Mouse (Mus musculus): ENCODE measurements at regions not wholly inside any gene's neighbourhood (a gene's known extent, or its start where the extent isn't known, plus 50 kb on each side); places are given as distances from the start of the nearest gene placed in this dataset.

DNA sequence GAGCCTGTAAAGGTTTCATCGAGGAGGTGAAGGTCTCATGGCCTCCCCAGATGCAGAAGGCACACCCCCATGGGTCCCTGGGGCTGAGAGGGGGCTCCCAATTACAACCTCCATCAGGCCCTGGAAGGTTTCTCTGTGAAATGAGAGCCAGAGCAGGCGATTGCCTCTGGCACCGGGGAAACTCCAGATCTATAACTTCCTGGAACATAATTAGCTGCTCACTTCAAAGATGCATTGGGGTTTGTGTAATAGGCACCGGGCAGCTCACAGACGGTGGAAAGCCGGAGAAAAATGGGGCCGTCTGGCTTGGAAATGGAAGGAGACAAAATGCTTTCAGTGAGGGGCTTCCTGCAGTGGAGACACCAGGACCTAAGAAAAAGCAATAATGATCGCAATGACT, 151.2 kb upstream of the Mvb12b start:
- DNase-seq: no peak

DNA sequence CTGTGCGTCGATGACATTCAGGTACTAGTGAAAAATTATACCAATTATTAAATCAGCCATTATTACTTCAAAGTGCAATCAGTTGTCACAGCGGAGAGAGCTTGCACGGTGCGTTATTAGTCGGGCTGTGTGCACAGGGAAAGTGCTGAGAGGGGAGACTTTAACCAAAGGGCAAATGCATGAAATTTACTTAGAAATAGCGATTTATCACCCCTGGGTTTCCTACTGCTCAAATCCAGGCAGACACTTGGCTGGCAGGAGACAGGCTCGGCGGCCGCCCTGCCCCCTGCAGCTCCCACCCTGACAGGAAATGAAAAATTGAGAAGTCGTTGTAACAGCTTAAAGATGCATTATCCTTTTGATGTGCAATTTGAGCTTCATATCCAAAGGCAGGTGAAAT, 145.5 kb upstream of the Mvb12b start:
- DNase-seq: no peak

DNA sequence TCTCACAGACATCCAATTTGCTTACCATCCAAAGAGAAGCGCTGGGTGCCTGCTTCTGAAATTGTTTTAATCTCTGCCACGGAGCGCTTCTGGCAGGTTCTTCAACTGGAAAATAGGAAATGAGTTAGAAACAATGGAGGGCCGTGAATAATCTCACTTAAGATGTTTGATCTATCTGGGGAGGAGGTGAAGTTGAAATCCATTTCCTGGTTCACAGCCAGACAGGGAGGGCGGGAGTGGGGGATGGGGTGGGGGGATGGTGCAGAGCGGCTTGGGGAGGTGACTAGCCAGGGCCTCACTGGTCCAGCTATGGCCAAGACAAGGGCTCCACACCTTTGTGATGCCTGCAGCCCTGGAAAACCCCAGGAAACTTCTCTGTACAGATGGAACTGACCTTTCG, 143.7 kb upstream of the Mvb12b start:
- DNase-seq: no peak

DNA sequence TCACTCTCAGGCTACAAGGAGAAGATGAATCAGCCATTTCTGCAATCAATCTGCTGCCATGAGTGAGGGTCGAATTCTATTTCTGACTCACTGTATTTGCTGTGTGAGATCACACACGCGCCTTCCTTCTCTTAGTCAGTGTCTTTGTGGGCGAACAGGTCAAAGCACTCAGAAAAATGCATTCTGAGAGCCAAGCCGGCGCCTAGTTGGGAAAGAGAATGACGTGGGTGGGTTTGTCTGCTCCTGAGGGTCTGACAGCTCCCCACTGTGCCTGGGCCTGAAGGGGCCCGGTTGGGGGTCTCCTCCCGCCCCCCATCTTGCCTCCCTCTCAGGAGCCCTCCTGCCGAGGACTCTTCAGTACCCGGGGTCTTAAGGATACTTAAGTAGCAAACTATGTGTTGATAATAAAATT, 143.3 kb upstream of the Mvb12b start:
- DNase-seq: no peak

DNA sequence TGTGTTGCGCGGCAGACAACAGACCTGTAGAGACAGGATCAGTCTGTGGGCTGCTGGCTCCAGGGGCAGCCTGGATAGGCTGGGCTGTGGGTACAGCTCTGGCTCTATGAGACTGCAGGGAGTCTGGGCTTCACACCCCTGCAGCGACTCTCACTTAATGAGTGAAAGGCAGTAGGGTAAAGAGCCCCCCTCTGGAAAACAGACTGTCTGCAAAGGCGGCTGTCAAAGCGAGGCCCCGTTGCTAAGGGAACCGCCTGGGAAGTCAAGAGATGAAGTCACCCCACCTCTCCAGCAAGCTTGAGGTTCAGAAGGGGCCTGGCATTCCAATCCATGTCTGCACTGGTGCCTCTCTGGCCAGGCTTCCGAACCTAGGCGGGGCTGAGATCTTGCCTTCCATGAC, 139.7 kb upstream of the Mvb12b start:
- peak in 1 of 2 experiments; percentile 29 for DNase-seq

DNA sequence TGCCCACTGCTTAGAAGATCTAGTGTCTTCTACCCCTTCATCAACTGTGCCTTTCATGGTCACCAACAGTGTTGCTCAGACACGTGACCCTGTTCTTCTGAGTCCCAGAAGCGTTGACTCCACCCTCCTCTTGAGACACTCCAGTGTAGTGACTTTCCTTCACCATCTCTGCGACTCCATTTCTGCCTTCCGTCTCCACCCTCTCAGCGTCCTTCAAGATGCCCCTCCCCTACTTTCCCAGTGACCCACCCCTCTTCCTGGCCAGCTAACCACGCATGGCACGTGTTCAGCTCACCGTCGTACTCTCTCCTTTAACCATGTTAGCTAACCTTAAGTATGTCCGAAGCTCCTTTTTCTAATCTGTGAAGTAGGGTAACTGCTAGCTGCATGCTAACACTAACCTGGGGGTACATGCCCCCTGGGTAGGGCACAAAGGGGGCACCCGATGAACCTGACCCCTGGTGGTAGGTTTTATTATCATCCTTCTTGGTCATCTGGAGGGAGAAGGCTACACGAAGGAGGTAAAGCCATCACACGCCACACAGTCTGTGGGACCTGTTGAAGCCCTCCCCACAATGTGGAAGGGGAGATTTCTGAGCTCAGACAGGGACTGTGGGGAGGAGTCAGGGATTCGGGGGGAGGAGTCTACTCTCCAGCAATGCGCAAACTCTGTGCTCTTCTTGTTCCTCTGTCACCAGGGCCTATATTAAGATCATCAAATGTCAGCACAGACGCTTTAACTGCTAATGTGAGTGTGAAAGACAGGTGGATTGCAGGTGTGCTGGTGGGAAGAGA, 139.0 kb upstream of the Mvb12b start:
- DNase-seq: no peak

DNA sequence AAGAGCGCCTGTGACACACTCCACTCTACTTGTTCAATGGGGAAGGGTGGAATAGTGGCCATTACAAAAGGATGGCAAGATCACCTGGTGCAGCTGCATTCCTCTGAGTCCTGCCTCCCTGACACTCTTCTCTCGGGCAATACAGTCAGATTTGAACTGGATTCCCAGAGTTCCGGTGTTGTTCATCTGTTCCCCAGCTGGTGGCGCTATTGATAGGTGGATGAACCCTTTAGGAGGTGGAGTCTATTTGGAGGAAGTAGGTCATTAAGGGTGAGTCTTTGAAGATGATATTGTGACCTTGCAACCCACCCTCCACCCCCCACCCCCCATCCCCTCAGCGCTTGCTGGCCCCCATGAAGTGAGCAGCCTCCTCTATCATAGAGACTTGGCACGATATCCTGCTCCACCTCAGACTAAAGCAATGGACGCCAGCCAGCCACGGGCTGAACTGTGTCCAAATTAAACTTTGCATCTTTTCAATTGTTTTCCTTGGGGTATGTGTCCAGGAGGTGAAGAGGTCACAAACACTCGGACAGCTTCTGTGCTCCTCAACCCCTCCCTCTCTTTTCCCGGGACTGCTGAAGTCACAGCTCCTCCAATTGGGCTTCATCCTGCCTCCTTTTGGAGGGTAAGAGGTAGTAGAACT, 138.1 kb upstream of the Mvb12b start:
- DNase-seq: peak in 1 of 2 experiments; percentile 25

DNA sequence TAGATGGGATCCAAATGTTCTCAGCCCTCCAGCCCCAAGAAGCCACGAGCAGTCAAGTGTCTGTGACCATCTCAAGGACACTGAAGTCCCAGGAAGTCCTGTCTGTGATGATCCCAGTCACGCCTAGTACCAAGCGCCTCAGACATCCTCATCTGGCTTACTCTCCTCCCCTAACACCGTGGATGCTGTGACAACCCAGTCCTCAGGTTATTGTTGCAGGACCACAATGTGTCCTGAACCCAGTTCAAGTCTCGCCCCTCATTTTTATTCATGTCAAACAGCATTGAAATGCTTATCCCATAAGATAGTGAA, 129.4 kb upstream of the Mvb12b start:
- no peak for DNase-seq

DNA sequence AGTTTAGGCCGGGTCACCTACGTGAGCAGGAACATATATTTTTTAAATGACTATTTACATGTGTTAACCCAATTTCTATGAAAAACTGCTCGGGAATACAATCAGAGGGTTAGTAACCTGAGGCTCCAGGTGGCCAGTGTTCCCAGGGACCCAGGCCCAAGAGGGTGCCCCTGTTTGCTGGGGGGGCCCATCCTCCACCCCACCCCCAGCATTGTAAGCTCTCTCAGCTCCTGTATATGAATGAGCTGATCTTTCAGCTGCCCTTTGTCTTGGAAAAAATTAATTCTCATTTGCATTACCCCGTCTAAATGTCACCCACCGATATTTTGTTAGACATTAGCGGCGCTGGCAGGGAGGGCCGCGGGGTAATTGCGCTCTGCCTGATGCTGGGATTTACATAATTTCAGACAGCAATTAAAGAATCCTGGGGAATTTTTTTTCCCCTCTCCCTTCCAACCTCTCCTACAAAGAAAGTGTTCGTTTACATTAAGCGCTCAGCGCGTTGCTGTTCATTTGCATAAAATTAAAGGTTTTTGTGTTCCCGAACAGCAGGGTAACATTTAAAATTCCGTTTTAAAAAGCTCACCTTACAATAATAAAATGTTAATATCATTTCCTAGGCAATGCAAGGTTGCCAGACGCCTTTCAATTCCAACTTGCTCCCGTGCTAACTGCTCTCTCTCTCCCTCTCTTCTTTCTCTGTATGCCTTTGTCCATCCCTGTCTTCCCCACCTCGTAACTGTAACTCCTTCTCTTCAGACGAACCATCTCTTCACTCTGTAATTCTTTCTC, 128.8 kb upstream of the Mvb12b start:
- no peak for DNase-seq

DNA sequence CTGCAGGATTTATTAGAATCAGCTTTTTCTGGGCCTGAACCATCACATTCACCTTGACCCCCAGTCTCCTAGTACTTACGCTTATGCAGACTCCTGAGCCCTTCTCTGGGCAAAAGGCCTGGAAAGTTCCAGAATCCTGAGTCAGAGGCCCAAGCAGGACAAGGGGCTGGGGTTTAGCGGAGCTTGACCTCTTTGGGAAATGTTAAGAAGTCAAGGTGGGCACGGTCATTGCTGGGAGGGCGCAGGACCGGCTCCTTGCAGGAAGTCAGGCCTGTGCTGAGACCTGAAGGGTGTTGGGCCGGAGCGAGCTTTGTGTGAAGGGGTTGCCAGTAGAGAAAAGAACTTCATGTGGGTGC, 127.9 kb upstream of the Mvb12b start:
- no peak for DNase-seq

DNA sequence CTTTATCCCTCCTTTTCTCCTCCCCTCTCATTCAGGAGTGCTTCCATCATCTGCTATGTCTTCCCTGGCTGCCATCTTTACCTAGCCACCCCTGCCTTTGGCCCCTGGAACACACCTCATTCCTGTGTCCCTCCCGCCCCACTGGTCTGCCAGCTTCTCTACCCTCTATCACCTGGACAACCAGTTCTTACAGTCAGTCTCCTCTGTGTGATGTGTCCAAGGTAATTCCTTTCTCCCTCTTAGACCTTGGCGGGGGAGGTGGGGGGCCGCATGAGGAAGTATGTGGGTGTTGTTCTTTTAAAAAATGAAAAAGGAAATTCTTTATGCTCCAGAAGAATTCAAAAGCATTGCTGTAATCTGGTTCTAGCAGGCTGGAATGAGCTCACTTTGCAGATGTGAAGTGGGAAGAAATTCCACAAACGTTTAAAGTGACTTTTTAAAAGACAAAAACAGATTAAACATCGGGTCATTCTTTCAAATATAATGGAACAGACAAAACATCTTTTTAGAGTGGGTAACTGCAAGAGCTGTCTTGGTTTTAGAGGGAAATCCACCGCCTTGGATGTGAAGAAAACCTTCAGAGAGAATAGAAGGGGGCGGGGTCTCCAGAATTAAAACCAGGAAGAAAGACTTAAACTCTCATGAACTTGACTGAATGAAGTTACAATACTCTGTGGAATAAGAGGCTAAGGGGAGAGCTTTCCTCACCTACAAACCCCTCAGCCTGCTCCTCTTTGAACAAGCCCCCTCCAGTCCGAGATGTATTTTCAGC, 127.3 kb upstream of the Mvb12b start:
- DNase-seq: no peak

DNA sequence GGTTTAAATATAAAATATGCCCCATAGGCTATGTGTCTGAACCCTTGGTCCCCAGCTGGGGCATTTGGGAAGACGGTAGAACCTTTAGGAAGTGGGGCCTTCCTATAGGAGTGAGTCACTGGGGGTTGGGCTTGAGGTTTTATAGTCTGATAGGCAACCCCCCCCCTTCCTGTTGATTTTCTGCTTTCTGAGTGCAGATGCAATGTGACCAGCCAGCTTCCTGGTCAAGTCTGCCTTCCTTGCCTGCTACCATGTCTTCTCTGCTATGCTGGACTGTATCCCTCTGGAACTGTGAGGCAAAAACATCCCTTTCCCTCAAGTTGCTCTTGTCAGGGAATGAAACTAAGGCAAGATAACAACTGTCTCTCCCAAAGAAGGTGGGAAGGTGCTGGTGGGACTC, 122.4 kb upstream of the Mvb12b start:
- no peak for DNase-seq

DNA sequence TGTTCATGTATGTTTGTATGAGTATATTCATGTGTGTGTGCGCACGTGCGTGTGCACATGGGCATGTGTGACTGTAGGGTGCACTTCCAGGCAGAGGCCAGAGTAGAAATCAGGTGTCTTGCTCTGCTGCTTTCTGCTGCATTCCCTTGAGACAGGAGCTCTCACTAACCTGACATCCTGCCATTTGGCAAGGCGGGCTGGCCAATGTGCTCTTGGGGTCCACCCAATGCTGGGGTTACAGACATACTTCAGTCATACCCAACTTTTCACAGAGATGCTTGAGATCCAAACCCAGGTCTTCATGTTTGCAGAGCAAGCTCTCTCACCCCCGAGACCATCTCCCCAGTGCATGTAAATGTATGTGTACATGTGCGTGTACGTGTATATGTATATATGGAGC, 120.2 kb upstream of the Mvb12b start:
- no peak for DNase-seq

DNA sequence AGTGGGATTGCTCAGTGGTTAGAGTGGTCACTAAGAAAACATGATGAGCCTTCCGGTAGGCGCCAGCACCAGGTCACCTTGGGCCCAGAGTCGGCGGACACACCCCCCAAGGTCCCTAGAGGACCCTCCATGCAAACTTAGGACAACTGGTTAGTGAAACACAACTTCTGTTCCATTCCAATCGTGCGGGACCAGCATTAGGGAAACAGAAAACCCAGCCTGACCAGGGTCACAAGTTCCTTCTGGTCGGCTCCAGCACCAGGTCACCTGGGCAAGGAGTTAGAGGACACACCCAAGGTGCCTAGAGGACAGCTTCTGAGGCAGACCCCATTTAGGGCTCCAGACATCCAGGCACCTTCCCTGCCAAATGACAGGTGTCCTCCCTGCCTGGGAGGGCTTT, 109.4 kb upstream of the Mvb12b start:
- DNase-seq: no peak

DNA sequence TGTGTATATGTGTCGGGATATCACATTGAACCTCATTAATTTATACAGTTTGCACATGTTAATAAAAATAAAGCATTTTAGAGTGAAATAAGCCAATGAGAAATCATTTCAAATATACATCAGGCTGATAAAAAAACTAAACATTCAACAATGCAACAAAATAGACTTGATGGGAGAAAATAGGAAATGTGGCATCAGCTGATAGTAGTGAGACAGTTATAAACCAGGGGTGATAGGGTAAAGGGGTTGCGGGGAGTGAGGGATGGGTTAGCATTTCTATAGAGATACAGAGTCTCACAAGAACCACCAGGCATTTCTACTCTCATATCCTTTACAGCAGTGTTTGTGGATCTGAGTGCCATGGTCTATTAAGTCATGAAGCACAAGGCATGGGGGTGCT, 108.6 kb upstream of the Mvb12b start:
- DNase-seq: no peak

DNA sequence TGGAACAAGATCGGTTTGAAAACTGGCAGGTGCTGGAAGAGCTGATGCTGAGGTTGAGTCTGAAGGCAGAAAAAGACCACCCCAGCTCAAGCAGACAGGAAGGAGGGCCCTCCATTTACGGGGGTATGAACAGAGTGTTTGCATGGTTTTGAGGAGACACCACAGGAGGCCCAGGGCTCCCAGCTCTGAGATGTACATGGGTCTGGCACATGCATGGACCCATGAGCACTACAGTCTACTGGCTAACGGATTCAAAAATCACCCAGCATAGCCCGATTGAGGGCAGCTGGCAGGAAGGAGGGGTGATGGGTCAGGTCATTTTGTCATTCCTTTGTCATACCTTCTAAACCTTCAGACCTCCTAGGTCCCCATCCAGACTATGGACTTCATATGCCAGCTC, 103.6 kb upstream of the Mvb12b start:
- no peak for DNase-seq

DNA sequence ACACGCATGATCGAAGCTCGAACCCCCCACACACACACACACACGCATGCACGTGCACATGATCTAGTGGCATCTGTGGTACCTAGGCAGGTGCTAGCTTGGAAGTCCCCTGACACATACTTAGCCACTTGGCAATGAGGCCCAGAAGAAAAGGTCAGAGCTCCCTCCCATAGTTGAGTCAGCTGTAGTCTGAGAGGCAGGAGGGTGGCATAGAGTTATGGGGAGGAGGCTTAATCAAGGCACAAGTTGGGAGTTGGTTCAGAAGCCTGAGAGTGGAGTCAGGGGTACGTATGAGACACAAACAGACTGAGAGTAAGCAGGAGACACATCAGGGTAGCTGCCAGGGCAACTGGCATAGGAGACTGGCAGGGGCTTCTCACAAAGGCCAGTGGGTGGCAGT, 103.0 kb upstream of the Mvb12b start:
- no peak for DNase-seq

DNA sequence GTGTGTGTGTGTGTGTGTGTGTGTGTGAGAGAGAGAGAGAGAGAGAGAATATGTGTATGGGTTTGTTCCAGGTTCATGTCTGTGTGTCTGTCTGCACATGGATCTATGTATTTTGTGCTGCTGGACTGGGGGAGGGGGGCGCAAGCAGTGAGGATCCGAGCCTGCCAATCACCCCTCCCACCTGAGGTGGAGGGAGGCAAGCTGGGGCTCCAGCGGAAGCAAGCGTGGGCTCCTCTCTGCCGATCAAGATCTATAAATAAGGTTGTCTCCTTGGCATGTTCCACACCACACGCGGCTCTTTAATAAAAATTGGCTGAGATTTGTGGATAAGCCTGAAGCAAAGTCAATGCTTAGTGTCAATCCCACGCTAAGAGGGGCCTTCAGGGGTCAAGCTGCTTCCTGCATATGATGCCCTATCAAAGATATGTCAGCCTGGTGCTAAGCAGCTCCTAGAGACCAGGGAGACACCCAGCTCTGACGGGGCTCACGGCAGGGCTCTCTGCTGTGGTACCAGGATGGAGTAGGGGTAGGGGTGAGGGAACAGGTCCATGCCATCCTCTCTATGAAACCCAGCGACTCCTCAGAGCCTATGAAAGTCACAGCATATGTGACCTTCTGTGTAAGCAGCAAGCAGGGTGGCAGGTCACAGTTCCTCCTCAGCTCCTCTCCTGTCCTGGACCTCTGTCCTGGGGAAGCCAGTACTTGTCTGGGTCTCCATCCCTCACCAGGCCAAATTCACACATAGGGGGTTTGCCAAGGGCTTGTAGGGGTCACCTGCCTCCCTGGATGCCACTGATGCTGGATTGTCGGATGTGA, 102.0 kb upstream of the Mvb12b start:
- DNase-seq: no peak

DNA sequence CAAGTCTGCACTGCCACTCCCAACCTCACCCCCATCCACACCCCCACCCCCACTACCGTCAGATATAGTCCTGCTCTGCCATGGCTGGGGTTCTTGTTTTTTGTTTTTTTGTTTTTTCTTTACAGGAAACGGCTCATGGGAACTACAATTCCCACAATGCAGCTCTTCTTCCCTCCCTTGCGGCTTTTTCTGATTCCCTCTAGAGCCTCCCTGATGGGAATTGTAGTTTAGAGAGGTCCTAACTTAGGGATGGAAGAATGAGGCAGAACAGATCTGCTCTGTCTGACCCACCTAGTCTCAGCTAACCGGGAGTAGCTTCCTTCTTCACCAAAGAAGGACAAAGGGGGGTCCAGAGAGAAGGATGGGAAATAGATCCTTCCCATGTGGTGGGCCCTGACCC, 98.7 kb upstream of the Mvb12b start:
- no peak for DNase-seq

DNA sequence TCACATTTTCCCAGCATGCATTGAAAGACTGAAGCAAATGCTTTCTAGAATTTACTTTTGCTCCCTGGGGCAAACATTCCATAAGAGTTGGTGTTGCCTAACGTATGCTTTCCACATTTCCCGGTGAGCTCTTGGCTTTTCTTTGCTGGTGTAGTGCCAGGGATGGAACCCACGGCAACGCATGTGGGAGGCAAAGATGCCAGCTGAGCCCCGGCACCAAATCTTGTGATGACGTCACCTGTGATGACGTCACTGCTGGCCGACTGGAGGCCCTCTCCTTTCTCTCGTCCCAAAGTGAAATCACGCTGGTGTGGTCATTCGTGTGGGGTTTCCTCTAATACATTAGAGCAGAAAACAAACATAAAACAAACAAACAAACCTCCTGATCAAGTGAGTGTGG, 97.6 kb upstream of the Mvb12b start:
- DNase-seq: no peak

DNA sequence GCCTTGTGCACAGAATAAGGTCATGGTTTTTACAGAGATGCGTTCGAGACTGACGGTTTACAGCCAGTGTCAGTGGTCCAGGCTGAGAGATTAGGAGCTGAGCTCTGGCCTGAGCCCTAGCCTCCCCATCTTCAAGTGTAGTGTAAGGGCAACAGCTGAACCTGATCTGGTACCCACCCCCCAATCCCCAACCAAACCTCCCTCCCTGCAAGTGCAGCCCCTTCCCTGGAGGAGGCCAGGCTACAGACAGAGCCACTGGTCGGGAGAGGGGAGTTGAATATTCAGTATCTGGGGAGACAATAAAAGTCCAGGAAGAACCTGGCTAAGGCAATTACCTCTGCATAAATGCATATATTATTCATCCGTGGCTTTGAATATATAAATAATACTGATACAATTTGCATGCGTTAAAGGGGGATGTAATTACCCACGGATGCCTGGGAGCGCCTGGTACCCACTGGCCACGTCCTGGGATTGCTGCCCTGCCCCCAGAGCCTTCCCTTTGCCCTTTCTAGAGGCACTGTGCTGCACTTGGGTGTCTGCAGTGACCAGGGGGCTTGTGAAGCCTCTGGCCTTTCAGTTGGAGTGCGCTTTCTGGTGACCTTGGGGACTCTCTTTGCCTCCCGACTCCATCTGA, 95.5 kb upstream of the Mvb12b start:
- no peak for DNase-seq

DNA sequence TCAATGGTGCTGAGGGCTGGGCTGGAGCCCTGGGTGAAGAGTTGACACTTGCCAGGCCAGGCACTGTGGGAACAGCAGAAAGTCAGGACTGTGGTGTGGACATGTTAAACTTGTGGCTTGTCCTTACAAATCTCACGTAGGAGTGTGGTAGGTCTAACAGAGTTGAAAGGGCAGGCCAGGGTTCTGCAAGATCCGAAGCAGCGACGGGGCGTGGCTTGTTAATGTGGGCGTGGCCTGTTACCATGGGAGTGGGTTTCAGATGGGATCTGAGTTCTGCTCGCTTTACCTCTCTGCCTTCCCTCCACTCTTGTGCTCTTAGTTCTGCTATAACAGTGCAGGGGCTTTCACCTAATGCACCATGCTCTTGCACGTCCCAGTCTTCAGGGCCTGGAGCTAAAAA, 94.2 kb upstream of the Mvb12b start:
- DNase-seq: no peak

All from layer of hippocampus, postnatal 36 days (tissue).